Mouse (Mus musculus) ovary, adult 18-20 months (tissue): ENCODE data around the gene Upk1b.

ENCODE experiments used
- DNase-seq: peaks from one replicate; pipeline ENCODE4 v3.0.0; 2022; ENCODE audit warnings: low spot score, mixed read lengths

Upk1b gene

GRCm38 (mm10) chr16:38761972-38762371, 38.2 kb downstream of the Upk1b start:
- DNase-seq: no peak

DNA sequence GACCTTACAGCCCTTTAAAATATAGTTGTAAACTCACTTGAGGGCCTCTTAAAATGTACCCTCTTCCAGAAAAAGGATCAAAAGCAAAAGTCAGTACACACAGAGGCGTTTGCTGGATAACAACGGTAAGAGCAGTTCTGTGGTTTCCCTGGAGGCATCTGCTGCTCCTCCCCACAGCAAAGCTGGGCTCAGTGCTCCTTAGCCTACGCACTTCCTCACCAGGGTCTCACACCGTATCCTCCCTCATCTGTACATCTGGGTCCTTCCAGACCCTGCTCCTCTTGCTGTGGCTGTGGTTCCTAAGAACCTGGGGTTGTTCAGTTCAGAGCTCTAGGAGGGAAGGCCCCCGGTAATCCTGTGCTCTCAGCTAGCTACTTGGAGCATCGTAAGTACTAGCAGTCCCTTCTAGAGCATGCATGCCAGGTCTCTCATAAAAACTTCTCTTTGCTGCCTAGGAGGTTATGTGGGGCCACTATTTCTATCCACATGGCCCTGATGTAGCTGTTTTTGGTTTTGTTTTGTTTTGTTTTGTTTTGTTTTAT, 39.2 kb downstream of the Upk1b start:
- DNase-seq: no peak

DNA sequence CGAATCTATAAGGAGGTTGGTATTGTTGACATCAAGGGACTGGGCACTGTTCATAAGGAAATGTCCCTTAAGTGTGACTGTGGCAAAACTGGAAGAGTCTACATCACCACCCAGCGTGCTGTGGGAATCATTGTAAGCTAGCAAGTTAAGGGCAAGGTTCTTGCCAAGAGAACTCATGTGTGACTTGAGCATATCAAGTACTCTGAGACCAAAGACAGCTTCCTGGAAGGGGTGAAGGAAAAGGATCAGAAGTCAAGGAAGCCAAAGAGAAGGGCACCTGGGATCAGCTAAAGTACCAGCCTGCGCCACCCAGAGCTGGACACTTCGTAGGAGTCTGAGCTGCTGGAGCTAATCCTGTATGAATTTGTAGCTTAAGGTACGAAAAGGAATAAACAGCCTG, 39.9 kb downstream of the Upk1b start:
- DNase-seq: no peak

GRCm38 (mm10) chr16:38758104-38758861, 41.8 kb downstream of the Upk1b start:
- no peak for DNase-seq

- no peak for DNase-seq
These were observed 42.5 kb downstream of the Upk1b start for GRCm38 (mm10) chr16:38757626-38758025.

- no peak for DNase-seq
These were observed 43.6 kb downstream of the Upk1b start for GRCm38 (mm10) chr16:38756572-38756971.

DNA sequence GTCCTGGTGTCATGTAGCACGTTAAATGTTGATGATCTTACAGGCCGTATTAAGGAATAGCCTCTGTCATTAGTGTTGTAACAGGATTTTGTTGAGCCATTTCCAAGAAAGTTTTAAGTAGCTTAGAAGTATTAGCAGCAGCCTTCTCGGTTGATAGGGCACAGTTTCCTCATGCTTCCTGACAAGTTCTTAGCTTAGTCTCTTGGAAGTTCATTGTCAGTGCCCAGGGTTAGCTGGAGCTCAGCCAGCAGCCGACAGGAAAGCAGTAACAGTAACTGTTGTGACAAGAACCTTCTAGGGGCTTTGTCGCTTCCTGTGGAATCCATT, 44.0 kb downstream of the Upk1b start:
- no peak for DNase-seq

DNA sequence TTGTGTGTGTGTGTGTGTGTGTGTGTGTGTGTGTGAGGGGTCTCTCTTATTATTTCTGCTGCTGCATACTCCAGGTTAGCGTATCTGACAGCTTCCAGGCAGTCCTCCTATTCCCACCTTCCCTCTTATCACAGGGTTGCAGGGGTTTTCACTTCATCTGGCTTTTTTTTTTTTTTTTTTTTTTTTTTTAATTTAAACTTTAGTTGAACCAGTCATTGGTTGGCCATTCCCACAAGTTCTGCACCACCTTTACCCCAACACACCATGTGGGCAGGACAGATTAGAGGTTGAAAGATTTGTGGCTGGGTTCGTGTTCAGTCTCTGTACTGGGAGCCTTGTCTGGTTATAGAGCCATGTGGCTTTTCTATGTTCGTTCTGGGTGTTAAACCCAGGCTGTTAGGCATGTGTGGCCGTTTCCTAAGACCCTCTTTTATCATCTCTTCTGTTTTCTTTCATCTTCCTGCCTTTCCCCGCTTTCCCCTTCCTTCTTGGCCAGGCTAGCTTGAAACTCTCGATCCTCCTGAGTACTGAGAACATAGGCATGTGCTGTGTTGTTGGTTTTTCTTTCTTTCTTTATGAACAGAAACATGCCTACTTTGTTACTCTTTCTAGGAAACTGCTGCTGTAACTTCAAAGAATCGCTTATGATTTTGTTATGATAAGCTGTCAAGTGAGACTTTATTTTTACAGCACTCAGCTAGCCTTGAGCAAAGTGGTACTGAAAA, 44.5 kb downstream of the Upk1b start:
- DNase-seq: no peak

- DNase-seq: no peak
These were observed 46.5 kb downstream of the Upk1b start for GRCm38 (mm10) chr16:38753631-38754030.

GRCm38 (mm10) chr16:38750803-38751202, 49.3 kb downstream of the Upk1b start:
- no peak for DNase-seq

- DNase-seq: no peak
These were observed 56.0 kb downstream of the Upk1b start for GRCm38 (mm10) chr16:38743941-38744673.

DNA sequence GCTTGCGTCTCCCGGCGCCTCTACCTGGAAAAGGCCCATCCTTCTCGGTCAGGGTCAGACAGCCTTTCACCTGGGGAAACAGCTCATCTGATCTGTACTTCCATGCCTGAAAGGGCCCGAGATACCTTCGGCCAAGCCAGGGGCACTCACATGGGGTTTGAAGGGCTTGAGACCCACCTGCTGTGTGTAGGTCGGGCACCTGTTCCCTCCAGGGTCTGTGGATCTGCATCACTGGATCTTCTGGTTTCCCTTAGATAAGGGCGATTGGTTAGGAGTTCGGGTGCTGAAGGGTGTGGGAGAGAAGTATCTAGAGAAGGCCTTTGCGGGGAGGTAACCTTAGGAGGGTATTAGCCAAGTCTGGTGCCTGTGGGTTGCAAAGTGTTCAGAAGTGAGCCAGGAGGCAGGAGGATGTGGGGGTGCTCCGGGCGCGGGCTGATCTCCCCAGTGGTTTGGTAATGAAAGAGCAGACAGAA, 57.4 kb downstream of the Upk1b start:
- no peak for DNase-seq

GRCm38 (mm10) chr16:38742113-38742658, 57.9 kb downstream of the Upk1b start, which contains the start of gene B4galt4:
Gene B4galt4, plus strand, starts transcription at chr16:38742264.
- peak; percentile 79 for DNase-seq

DNA sequence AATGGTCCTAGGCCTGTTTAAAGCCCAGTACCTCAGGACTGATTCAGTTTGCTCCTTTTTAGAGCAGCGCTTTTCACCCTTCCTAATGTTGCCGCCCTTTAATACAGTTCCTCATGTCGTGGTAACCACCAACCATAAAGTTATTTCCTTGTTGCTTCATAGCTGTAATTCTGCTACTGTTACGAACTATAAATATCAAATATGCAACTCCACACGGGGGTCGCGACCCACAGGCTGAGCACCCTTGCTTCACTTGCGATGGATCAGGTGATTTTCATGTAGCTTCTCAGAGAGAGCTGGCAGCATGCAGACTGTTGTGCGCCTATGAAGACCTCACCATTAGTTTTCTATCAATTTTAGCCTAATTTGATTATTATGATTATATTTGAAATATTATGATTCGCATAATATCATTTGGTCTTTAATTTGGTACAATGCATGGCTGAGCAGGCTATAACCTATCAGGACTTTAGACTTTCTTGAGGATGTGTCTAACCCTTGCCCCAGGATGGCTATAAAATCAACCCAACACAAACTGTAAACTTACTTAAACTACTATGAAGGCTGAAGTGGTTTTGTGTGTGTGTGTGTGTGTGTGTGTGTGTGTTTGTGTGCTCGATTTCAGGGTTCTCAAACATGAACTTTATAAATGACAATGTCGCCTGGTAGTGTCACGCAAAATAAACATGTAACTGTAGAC, 58.8 kb downstream of the Upk1b start:
- DNase-seq: no peak

GRCm38 (mm10) chr16:38730921-38731320, 69.2 kb downstream of the Upk1b start:
- DNase-seq: no peak

GRCm38 (mm10) chr16:38729610-38730288, 70.4 kb downstream of the Upk1b start:
- DNase-seq: no peak

- DNase-seq: no peak
These were observed 71.0 kb downstream of the Upk1b start for GRCm38 (mm10) chr16:38729139-38729538.

DNA sequence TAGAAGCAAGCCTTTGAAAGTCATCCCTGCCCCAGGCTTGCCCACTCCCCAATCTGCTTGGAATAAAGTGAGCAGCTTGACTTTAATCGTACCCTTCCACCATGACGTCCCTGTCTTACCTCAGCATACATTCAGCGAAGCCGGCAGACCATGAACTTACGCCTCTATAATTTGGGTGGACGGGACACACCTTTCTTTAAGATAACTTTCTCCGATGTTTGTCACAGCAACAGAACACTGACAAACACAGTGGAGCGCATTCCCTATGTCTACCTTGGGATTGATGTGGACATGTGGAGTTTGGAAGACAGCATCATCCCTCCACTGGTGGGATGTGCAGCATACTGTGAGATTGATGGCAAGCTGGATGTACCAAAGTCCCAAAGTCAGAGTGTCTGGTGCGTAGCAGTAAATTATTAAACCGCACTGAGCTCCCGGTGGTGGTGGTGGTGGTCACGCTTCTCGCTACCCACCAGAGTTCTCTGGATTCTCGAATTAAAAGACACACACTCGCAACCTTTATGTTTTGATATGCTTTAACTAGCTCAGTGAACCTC, 71.5 kb downstream of the Upk1b start:
- no peak for DNase-seq

DNA sequence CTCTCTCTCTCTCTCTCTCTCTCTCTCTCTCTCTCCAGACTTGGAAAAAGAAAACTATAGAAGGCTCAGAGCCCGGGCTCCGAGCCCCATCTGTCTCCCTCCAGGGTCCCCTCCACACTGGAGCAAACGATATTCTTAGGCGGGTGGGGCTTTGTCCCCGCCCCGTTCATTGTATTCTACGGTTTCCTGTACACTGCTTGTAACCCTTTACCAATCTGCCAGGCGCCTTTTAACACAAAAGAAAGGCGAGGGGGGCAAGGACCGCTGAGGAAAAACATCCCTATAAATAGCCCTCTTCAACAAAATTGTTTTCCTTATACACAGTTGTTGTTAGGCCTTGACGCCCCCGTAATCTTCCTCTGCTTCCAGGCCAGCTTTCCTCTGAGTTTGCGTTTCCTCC, 75.2 kb downstream of the Upk1b start:
- DNase-seq: no peak

GRCm38 (mm10) chr16:38724256-38724655, 75.9 kb downstream of the Upk1b start:
- no peak for DNase-seq
